Mouse (Mus musculus): ENCODE data around the gene Usp54. TPM values are rescaled to one million over a fixed set of nuclear protein-coding genes. Genes with fewer than 3 reads are reported as not detected.

Usp54 gene
- 3.4 and 7.4 TPM in 2 replicates for polyA plus RNA-seq (2012; rRNA removed; ENCODE audit: low replicate concordance)

GRCm38 (mm10) chr14:20640644-20641437, at the start of gene Usp54:
TSS of gene Usp54 (minus strand) at chr14:20641063.

GRCm38 (mm10) chr14:20674064-20674833, 33.4 kb upstream of the Usp54 start, which contains the start of gene Sec24c:
TSS of gene Sec24c (plus strand) at chr14:20674308.

GRCm38 (mm10) chr14:20668154-20668810, 27.4 kb upstream of the Usp54 start, which contains the start of gene Synpo2l:
TSS of gene Synpo2l (minus strand) at chr14:20668354.

GRCm38 (mm10) chr14:20656361-20656760, 15.5 kb upstream of the Usp54 start, which contains the start of gene Myoz1:
TSS of gene Myoz1 (minus strand) at chr14:20656540.

GRCm38 (mm10) chr14:20546415-20546814, 94.4 kb downstream of the Usp54 start, which contains the start of gene Ppp3cb:
TSS of gene Ppp3cb (minus strand) at chr14:20546573.

Other genes starting within 250 kb of the Usp54 start
- 51.6 and 55.1 TPM in 2 replicates for gene Mrps16, start 247.4 kb downstream of the Usp54 start, polyA plus RNA-seq (2012; rRNA removed; ENCODE audit: low replicate concordance)
- gene Cfap70, start 188.8 kb downstream of the Usp54 start, polyA plus RNA-seq (2012; rRNA removed; ENCODE audit: low replicate concordance): 0.09 TPM in 1 of 2 replicates, not detected in the other
- 87.8 and 94.9 TPM in 2 replicates for gene Anxa7, start 160.9 kb downstream of the Usp54 start, polyA plus RNA-seq (2012; rRNA removed; ENCODE audit: low replicate concordance)
- gene Mss51, start 144.2 kb downstream of the Usp54 start, polyA plus RNA-seq (2012; rRNA removed; ENCODE audit: low replicate concordance): 0.31 and 1.4 TPM in 2 replicates
- gene Ppp3cb, start 94.5 kb downstream of the Usp54 start, polyA plus RNA-seq (2012; rRNA removed; ENCODE audit: low replicate concordance): 8.3 and 20.8 TPM in 2 replicates
- 0.13 and 386 TPM in 2 replicates for gene Myoz1, start 15.5 kb upstream of the Usp54 start, polyA plus RNA-seq (2012; rRNA removed; ENCODE audit: low replicate concordance)
- 0.12 and 14.1 TPM in 2 replicates for gene Synpo2l, start 27.3 kb upstream of the Usp54 start, polyA plus RNA-seq (2012; rRNA removed; ENCODE audit: low replicate concordance)
- gene Sec24c, start 33.2 kb upstream of the Usp54 start, polyA plus RNA-seq (2012; rRNA removed; ENCODE audit: low replicate concordance): 267 and 287 TPM in 2 replicates
- 15.7 and 38.8 TPM in 2 replicates for gene Fut11, start 53.9 kb upstream of the Usp54 start, polyA plus RNA-seq (2012; rRNA removed; ENCODE audit: low replicate concordance)
- gene Chchd1, start 61.9 kb upstream of the Usp54 start, polyA plus RNA-seq (2012; rRNA removed; ENCODE audit: low replicate concordance): 14.6 and 33.2 TPM in 2 replicates
- gene Zswim8, start 66.5 kb upstream of the Usp54 start, polyA plus RNA-seq (2012; rRNA removed; ENCODE audit: low replicate concordance): 245 and 268 TPM in 2 replicates
- gene Ndst2, start 93.5 kb upstream of the Usp54 start, polyA plus RNA-seq (2012; rRNA removed; ENCODE audit: low replicate concordance): 47.3 and 61.9 TPM in 2 replicates
- gene Camk2g, start 153.0 kb upstream of the Usp54 start, polyA plus RNA-seq (2012; rRNA removed; ENCODE audit: low replicate concordance): 30.5 and 40.0 TPM in 2 replicates
- 12.3 and 25.1 TPM in 2 replicates for gene Plau, start 195.6 kb upstream of the Usp54 start, polyA plus RNA-seq (2012; rRNA removed; ENCODE audit: low replicate concordance)